Mouse (Mus musculus) spleen, postnatal 36 days (tissue): ENCODE results near the gene Dnajc11.
A peak's percentile ranks its signal among the peaks of the same experiment; 100 is the strongest.

Experiments used
- DNase-seq, 2 experiments: peaks; one replicate each; pipeline ENCODE4 v3.0.0; 2022; ENCODE audit warnings: low spot score in 2 of 2, mixed read lengths in 1 of 2

Gene Dnajc11

DNA sequence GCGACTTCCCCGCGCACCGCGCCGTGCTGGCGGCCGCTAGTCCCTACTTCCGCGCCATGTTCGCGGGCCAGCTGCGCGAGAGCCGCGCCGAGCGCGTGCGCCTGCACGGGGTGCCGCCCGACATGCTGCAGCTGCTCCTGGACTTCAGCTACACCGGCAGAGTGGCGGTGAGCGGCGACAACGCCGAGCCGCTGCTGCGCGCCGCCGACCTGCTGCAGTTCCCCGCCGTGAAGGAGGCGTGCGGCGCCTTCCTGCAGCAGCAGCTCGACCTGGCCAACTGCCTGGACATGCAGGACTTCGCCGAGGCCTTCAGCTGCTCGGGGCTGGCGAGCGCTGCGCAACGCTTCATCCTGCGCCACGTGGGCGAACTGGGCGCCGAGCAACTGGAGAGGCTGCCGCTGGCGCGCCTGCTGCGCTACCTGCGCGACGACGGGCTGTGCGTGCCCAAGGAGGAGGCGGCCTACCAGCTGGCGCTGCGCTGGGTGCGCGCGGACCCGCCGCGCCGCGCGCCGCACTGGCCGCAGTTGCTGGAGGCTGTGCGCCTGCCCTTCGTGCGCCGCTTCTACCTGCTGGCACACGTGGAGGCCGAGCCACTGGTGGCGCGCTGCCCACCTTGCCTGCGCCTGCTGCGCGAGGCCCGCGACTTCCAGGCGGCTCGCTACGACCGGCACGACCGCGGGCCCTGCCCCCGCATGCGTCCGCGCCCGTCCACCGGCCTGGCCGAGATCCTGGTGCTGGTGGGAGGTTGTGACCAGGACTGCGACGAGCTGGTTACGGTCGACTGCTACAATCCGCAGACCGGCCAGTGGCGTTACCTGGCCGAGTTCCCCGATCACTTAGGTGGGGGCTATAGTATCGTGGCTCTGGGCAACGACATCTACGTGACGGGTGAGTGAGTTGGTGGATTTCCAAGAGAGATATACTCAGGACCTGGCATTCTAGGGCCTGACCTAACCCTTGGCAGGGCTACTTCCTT lies 75.9 kb downstream of the Dnajc11 start:
- DNase-seq, result peak in 1 of 2 experiments; percentile 43

- DNase-seq, result peak in 1 of 2 experiments; percentile 34
These were observed 76.7 kb downstream of the Dnajc11 start for GRCm38 (mm10) chr4:152010091-152010706.

- no peak for DNase-seq
These were observed 77.2 kb downstream of the Dnajc11 start for GRCm38 (mm10) chr4:152010707-152011134.

DNA sequence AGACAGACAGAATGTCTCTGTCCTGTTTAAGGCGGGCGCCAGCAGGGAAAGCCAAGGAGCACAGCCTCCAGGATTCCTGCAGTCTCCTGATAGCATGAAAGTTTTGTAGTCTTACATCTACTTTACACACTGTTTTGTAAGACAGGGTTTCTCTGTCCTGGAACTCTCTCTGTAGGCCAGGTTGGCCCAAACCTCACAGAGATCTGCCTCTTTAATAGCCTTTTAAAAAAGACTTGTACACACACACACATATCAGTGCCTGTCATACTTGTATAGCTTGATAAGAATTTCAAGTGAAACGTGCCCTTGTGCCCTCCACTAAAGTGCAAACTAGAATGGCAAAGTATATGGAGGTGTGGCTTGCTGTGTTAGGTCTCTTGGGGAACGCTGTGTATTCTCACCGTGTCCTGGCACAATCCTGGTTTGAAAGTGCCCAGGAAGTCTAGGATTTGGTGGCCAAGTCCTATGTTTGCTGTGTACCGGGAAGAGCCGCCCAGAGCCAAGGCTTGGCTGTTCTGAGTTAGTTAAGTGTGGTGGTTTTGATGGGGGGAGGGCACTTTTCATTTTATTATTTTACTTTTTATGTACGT lies 77.8 kb downstream of the Dnajc11 start:
- no peak for DNase-seq

- no peak for DNase-seq
These were observed 78.6 kb downstream of the Dnajc11 start for GRCm38 (mm10) chr4:152012109-152012508.

GRCm38 (mm10) chr4:152013036-152013813 lies 79.7 kb downstream of the Dnajc11 start:
- DNase-seq, result no peak

- no peak for DNase-seq
These were observed 85.6 kb downstream of the Dnajc11 start for GRCm38 (mm10) chr4:152019073-152019472.

- DNase-seq, result no peak
These were observed 86.5 kb downstream of the Dnajc11 start for GRCm38 (mm10) chr4:152020024-152020423.

DNA sequence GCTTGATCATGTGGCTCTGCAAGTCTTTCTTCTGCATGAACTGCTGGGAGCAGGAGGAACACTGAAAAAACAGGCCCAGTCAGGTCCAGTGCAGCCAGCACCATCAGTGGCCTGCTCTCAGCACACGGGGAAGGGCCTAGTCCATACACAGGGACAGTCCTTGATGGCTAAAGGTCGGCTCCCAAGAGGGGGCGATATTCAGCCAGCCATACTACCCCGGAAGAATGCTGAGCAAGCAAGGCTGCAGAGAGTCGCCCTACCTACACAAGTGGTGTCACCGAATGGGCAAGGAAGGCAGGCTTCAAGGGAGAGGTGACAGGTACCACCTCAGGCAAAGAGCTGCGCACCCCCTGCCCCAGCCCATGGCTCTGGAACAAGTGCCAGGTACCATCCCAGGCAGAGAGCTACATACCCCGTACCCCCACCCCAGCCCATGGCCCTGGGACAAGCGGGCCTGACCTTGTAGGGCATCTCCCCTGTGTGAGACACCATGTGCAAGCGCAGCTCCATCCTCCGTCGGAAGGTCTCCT lies 88.1 kb downstream of the Dnajc11 start:
- no peak for DNase-seq

DNA sequence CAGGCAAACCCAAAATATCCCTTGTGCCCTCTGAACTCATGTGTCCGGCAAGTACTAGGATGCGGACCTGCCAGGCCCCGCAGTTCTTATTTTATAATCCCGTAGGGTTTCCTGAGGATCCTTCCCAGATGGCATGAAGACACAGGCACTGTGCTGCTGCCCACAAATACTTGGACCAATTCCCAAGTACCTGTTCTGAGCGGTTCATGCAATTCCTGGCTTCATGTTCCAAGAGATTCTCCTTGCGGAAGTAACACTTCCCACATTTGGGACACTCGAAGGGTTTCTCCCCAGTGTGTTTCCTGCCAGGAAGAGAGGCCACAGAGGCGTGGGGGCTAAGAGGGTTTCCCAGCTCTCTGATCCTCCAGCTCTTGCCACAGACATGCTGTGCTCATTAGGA lies 89.0 kb downstream of the Dnajc11 start:
- DNase-seq, result no peak

- no peak for DNase-seq
These were observed 91.0 kb downstream of the Dnajc11 start for GRCm38 (mm10) chr4:152024525-152024924.

GRCm38 (mm10) chr4:152026751-152027508 lies 93.4 kb downstream of the Dnajc11 start:
- no peak for DNase-seq

- DNase-seq, result peak; percentile 95 to 97
These were observed 94.0 kb downstream of the Dnajc11 start, which contains the start of gene Zbtb48 for GRCm38 (mm10) chr4:152027524-152027923. Gene Zbtb48, minus strand, starts transcription at chr4:152027671.

- DNase-seq, result no peak
These were observed 95.0 kb downstream of the Dnajc11 start for GRCm38 (mm10) chr4:152028456-152028855.

- no peak for DNase-seq
These were observed 95.6 kb downstream of the Dnajc11 start for GRCm38 (mm10) chr4:152029087-152029486.

GRCm38 (mm10) chr4:152029997-152030396 lies 96.5 kb downstream of the Dnajc11 start:
- DNase-seq, result no peak
